Mouse (Mus musculus) NIH3T3 (cell line): ENCODE data around the gene Nsun4.
A peak's percentile ranks its signal among the peaks of the same experiment; 100 is the strongest.

Experiments
- DNase-seq: peaks from one replicate; pipeline ENCODE4 v3.0.0-alpha.2; 2012; ENCODE audit warnings: low read depth

The Nsun4 gene

DNA sequence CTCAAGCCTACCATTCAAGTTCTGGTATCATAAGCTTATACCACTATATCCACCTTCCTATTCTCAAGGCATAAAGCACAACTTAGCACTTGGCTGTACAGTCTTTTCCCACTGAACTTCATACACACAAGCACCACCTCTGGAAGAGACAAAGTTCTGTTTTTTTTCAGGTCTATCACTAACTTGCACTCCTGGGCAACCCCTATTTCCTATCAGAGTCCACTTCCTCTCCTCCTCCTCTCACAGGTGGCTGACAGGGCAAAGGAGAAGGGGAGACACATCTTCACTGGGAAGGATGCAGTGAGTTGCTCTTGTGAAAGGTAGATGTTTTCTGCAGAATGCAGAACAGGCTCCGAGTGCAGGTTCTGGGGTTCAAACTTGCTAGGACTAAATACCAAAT is 6.0 kb downstream of the Nsun4 start:
- no peak for DNase-seq

GRCm38 (mm10) chr4:116046604-116047003 is 7.1 kb downstream of the Nsun4 start:
- no peak for DNase-seq

DNA sequence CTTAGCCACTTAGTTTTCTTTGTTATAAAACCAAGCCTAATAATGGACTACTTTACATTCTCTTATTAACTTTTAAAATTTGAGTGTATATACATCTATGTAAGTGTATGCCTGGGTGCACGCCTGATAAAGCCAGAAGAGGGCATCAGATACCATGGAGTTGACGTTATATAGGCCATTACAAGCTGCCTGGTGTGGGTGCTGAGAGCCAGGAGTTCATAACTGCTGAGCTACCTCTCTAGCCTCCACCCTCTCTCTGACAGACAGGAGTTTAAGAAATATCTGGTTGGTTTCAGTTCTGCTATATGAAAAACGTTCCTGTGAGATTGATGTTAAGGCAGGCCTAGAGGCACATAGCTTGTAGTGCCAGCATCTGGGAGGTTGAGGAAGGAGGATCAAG is 11.5 kb downstream of the Nsun4 start:
- no peak for DNase-seq

DNA sequence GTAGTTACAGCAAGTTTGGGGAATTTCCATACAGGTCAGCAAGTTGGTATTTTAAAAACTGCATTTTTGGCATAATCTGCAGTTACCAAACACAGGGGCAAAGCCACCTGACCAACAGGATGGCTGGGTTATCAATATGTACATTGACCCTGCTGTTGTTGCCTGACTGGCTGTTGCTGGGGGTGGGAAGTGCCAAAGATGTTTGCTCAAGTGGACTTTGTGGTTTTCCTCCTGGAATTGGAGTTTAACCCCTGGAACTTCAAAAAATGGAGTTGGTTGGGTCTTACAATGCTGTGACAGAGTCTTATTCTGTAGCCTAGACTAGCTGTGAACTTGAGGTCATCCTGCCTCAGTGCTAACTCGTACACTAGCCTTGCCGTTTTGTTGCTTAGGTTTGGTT is 13.2 kb downstream of the Nsun4 start:
- DNase-seq: no peak

GRCm38 (mm10) chr4:116033374-116033773 is 20.3 kb downstream of the Nsun4 start:
- no peak for DNase-seq

DNA sequence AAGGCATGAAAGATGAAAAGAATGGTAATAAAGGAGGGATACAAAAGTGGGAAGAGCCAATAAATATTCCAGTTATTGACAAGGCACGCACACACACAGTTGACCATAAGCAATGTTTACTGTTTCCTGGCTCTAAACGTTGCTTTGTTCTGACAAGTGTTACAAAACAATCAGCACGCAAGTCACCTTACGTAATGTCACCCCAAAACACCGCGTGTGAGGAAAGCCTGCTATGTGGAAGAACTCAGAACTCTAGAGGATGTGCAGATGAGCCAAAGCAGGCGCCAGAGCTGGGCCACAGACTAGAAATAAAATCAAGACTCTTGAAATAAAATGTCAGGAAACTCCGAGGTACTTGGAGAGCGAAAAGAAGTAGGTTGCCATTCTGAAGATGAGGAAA is 20.8 kb downstream of the Nsun4 start:
- DNase-seq: no peak

DNA sequence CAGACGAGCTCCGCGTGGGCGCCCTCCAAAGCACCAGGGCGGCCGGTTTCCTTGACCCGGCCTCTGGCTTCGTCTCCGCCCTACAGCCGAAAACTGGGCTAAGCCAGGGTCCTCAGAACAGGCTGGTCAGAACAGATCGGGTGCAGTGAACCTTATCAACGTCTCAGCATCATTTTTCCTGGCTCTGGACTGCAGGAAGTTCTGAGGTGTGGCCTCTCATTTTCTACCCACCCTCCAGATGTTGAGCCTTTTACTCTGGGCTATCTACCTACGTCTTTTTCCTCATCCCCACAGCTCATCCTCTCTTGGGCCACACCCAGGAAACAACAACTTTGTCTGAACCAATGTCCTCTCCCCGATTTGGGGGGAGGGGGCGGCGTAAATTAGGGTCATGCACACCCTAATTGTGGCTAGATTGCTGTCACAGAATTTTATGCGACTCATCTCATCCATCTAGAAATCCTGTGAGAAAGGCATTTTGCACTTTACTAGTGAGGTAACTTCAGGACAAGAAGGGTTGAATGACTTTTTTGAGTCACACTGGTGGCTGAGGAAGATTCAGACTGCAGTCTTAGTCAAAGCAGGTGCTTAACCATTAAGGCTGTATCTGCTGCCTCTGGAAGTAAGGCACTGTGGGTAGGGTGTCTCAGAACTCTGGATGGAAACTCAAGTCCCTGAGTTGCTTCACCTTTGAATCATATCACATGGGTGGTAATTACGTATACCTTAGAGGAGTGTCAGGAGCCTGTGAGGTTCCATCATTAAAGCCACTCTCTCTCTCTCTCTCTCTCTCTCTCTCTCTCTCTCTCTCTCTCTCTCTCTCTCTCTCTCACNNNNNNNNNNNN is 35.6 kb downstream of the Nsun4 start, which contains the start of gene Faah:
Gene Faah, minus strand, starts transcription at position 25 of the 845 bp plus-strand sequence.
- no peak for DNase-seq

- peak; percentile 65 for DNase-seq
These were observed 36.3 kb downstream of the Nsun4 start for GRCm38 (mm10) chr4:116017300-116017901.

- no peak for DNase-seq
These were observed 36.8 kb downstream of the Nsun4 start for GRCm38 (mm10) chr4:116016862-116017299.

DNA sequence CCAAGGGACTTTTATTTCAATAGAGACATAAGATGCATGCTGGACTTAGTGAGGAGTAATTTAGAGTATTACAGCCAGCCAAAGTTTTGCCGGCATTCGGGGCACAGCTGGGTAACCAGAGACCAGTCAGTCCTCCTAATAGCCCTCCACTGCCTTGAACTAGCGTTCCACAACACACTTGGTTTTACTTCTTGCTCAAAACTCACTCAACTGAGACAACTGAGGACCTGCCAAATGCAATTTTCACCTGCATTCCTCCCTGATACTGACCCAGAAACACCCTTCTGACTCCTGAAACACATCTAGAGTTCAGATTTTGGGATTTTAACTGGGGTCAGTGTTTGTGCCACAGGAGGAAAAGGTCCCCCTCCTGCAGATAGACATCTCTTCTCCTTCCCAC is 37.3 kb downstream of the Nsun4 start:
- DNase-seq: no peak

GRCm38 (mm10) chr4:116015996-116016395 is 37.7 kb downstream of the Nsun4 start:
- DNase-seq: no peak

DNA sequence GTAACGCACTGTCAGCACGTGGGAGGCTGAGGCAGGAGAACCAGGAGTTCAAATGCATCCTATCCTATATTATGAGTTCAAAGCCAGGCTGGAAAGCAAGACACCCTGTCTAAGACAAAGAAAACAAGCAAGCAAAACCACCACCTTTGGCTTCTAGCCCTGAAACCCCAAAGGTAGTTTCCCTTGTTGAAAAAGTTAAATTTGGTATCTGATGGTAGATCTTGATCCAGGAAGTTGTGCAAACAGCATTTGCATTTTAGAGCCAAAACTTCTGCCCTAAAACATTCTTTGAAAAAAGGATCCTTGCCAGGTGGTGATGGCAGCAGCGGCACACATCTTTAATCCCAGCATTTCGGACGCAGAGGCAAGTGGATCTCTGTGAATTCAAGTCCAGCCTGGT is 38.2 kb downstream of the Nsun4 start:
- no peak for DNase-seq

- no peak for DNase-seq
These were observed 43.5 kb downstream of the Nsun4 start for GRCm38 (mm10) chr4:116010186-116010585.

DNA sequence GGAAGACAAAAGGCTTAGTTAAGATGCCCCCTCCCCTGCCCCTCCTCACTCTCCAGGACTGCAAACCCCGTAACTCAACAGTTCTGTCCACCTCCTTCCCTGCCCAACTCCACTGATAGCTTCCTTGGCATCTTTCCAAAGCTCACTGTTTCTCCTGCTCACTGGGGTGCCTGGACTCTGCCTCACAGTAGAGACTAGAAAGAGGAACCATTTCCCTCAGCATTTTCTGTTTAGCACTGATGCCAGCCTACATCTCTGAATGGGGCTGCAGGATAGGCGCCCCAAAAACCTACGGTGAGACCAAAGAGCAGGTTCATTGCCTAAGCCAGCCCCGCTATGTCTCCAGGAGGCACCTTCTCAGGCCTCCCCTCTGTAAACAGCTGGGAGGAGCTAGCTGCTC is 52.5 kb downstream of the Nsun4 start:
- no peak for DNase-seq

DNA sequence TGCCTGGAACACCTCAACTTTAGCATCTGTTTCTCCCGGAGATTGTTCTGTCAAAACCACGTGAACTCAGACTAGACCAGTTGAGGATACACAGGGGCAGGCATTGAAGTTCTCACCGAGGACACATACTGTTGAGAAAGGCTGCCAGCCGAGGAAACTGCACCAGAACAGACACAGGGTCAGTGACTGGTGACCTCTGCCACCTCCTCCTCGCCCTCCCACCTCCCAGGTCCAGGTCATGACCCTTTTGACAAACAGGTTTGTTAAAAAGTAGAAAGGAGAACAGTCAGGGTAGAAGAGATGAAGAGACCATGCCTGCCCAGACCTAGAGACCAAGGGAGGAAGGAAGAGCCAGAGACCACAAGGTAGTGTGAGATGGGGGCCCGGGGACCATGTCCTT is 53.0 kb downstream of the Nsun4 start:
- DNase-seq: no peak

DNA sequence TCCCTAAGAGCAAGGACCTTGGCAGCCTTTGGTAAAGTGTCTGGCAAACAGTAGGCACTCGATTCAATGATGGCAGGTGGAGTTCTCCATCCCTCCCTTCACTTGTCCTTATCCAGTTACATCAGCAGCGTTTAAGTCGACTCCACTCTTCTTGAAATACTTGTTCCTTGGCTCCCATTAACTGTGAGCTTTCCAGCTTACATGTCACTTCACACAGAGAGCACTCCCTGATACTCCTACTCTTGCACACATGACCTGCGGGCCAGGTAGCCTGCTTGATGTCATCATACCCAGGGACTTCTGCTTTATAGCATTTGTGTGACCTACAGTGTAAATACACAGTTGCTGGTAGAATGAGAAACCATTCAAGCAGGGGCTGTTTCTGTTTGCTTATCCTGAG is 56.9 kb downstream of the Nsun4 start:
- DNase-seq: no peak

DNA sequence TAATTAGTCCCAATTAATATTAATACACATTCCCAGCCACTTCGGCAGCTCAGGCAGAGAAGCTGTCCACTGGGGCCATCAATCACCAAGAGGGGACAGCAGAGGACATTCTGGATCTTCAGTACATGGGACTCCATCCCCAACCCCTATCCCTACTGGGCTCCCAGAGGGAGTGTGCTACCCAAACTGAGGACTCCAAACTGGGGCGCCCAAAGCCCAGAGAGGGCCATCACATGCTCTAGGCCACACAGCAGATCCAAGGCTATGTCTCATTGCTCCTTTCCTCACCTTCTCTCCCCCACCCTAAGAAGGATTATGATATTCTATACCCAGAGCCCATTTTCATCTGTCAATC is 58.3 kb downstream of the Nsun4 start:
- no peak for DNase-seq

GRCm38 (mm10) chr4:115994662-115995375 is 58.9 kb downstream of the Nsun4 start:
- no peak for DNase-seq

DNA sequence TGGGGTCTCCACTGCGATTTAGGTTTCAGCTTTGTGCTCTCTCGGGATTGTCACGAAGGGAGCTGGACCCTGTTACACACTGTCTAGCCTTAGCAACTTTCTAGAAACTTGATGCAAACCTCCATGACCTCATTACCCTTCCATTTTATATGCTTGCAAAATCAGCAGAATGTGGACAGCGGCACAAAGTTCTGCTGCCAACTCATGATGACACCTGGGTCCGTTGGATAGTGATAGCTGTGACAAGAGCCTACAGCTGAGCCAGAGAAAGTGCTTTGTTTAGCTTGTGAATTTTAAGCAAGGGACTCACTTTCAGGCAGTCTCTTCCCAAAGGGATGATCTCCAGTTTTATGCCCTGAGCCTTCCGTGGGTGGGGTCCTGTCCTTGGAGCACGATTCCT is 64.3 kb downstream of the Nsun4 start:
- DNase-seq: no peak

DNA sequence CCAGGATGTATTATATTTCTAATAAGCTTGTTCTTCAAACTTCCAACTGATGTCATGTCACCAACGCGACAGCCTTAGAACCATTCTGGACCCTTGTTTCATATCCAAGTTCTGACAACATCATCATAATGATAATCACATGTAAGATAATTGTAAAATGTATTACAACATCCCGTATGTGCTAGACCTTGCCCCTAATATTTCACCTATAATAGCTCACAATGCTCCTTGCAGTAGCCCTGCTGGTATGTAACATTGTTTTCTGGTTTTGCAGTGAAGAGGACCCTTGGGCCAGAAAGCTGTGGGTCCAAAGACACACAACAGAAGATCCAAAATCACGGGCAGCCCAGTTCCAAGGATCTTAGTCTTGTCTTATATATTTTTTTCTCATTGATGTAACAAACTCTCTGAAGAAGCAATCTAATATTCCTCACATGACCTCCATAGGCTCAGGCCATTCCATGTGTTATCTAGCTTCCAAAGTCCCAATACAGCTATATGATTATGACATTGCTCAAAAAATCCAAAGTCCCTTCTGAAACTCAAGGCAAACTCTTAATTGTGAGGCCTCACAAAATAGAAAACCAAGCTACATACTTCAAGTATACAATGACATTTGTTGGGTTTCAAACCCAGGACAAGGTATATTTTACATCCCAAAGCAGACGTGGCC is 65.7 kb downstream of the Nsun4 start:
- DNase-seq: no peak

DNA sequence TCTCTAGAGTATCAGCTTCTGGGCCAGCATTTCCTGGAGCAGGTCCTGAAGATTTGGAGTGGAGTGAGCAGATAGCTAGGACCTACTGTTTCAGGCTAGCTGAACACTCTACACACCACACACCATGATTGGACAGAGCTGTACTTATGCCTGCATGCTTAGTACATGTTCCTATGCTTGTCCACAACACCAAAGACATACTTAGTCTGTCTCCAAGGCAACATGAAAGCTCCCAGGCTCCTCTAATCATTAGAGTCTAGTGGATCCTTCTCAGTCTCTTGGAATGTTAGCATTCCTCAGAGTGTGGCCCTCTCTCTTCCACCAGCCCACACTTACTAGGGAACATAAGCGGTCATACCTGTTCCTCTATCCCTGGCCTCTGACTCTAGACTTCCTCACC is 66.2 kb downstream of the Nsun4 start:
- no peak for DNase-seq

- DNase-seq: peak; percentile 51
These were observed 68.7 kb downstream of the Nsun4 start for GRCm38 (mm10) chr4:115984967-115985366.

DNA sequence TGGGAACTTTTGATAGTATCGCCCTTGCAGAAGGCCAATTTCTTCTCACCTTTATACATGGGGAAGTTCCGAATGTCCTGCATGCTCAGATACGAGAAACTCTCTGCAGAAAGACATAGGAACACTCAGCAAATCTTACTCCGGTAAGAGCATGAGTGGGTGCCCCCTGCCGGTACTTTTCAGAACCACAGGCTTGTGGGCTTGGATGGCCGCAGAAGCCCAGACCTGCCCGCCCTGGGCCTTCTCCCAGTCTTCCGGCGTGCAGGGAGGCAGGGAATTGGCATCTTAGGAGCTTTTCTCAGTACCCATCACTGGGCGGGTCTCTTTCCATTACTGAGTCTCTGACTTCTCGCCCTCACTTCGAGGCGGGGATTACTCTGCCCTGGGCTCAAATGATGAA is 69.6 kb downstream of the Nsun4 start:
- peak; percentile 94 for DNase-seq
